Mouse (Mus musculus) neural tube, embryonic 11.5 days (tissue): Measurements from ENCODE around the gene Eif2b3. TPM values are rescaled to one million over a fixed set of nuclear protein-coding genes. Genes with fewer than 3 reads are reported as not detected.

Experiments
- ATAC-seq: fragments of 200-750 bp; cut with Nextera tagmentation; 2 replicates; pipeline ENCODE4 v1.8.0; 2017; ENCODE audit warnings: moderate number of reproducible peaks, mild to moderate bottlenecking, moderate TSS enrichment, moderate library complexity; ENCODE audit not compliant: insufficient read depth, low FRiP score, low TSS enrichment
- DNase-seq: peaks from one replicate; pipeline ENCODE4 v3.0.0-alpha.2; 2015; ENCODE audit warnings: low spot score
- H3K27ac ChIP-seq: fragments of 300-500 bp; sonication (generic); 2 replicates; pipeline ENCODE4 v1.5.1; 2014; ENCODE audit warnings: low read depth, mild to moderate bottlenecking, low read length
- H3K27me3 ChIP-seq: fragments of 300-500 bp; sonication (generic); 2 replicates; pipeline ENCODE4 v1.6.1; 2014; ENCODE audit warnings: mild to moderate bottlenecking, low read length, mixed read lengths; ENCODE audit not compliant: control insufficient read depth, insufficient read depth
- H3K36me3 ChIP-seq: fragments of 300-500 bp; sonication (generic); 2 replicates; pipeline ENCODE4 v1.6.1; 2014; ENCODE audit warnings: mild to moderate bottlenecking, low read length, moderate library complexity, mixed read lengths; ENCODE audit not compliant: control insufficient read depth, insufficient read depth
- H3K4me1 ChIP-seq: fragments of 300-500 bp; sonication (generic); 2 replicates; pipeline ENCODE4 v1.6.1; 2014; ENCODE audit warnings: low read length, mixed read lengths; ENCODE audit not compliant: control insufficient read depth, insufficient read depth
- H3K4me2 ChIP-seq: fragments of 300-500 bp; sonication (generic); 2 replicates; pipeline ENCODE4 v1.6.1; 2014; ENCODE audit warnings: low read depth, mild to moderate bottlenecking, moderate library complexity
- H3K4me3 ChIP-seq: fragments of 300-500 bp; sonication (generic); 2 replicates; pipeline ENCODE4 v1.5.1; 2014; ENCODE audit warnings: low read depth, low read length
- H3K9ac ChIP-seq: fragments of 300-500 bp; sonication (generic); 2 replicates; pipeline ENCODE4 v1.6.1; 2014; ENCODE audit warnings: mild to moderate bottlenecking, low read length
- H3K9me3 ChIP-seq: fragments of 300-500 bp; sonication (generic); 2 replicates; pipeline ENCODE4 v1.6.1; 2016; ENCODE audit warnings: low read length; ENCODE audit not compliant: control insufficient read depth
- WGBS: fragments of 180-500 bp; shearing (Covaris S2); extraction: QIAGEN DNeasy Blood & Tissue Kit; methylation state at CpG from one replicate; pipeline ENCODE4 v1.1.7; 2014; 5-methylcytosine and 5-hydroxymethylcytosine counted together
- polyA plus RNA-seq: library from polyadenylated mRNA; unstranded; fragments of >200 nt; fragmentation: Nextera tagmentation; extraction: Ambion mirVana; gene quantifications from 2 replicates; pipeline ENCODE4 v1.2.1, GENCODE M21; 2014

The Eif2b3 gene
- polyA plus RNA-seq, 1 experiment from 2014 or later: 48.1 TPM

- Histone ChIP-seq H3K27ac (no peak overlapping the region), H3K27me3 (no peaks in the 10 kb centered on the region), H3K36me3 (no peaks in the 10 kb centered on the region), H3K4me3 (no peak overlapping the region), H3K9me3 (no peaks in the 10 kb centered on the region), H3K9ac (no peak overlapping the region), H3K4me1 (peaks cover 15% of the 10 kb centered on the region), H3K4me2 (no peak overlapping the region)
- ATAC-seq (no peak), DNase-seq (no peak)
- WGBS: 76% methylated on average over 4 of the region's 4 CpGs
Observed at GRCm38 (mm10) chr4:117122209-117122608, 103.0 kb downstream of the Eif2b3 start.

GRCm38 (mm10) chr4:117123546-117124217 lies 104.5 kb downstream of the Eif2b3 start:
- Histone ChIP-seq H3K4me2 (no peak overlapping the region), H3K27me3 (no peaks in the 10 kb centered on the region), H3K36me3 (no peaks in the 10 kb centered on the region; the same call in 1 of the 2 replicates), H3K4me1 (peaks cover 16% of the 10 kb centered on the region), H3K9ac (no peak overlapping the region), H3K27ac (no peak overlapping the region), H3K9me3 (no peaks in the 10 kb centered on the region), H3K4me3 (no peak overlapping the region)
- DNase-seq (no peak), ATAC-seq (no peak)
- 91% methylated on average over 7 of the region's 9 CpGs for WGBS

GRCm38 (mm10) chr4:117124218-117124517 lies 105.0 kb downstream of the Eif2b3 start:
- Histone ChIP-seq H3K4me3 (no peak overlapping the region), H3K36me3 (peaks cover 2% of the 10 kb centered on the region), H3K4me2 (no peak overlapping the region), H3K27me3 (no peaks in the 10 kb centered on the region), H3K9me3 (no peaks in the 10 kb centered on the region), H3K4me1 (peaks cover 19% of the 10 kb centered on the region), H3K27ac (no peak overlapping the region), H3K9ac (no peak overlapping the region)
- DNase-seq (no peak), ATAC-seq (no peak)
- WGBS: 89% methylated on average over 3 of the region's 3 CpGs

GRCm38 (mm10) chr4:117124518-117125347 lies 105.5 kb downstream of the Eif2b3 start:
- no peak for ATAC-seq
- Histone ChIP-seq H3K4me2 (no peak overlapping the region), H3K27me3 (no peaks in the 10 kb centered on the region), H3K4me1 (peaks cover 17% of the 10 kb centered on the region), H3K4me3 (no peak overlapping the region), H3K27ac (peak overlapping the region; percentile 72), H3K9ac (peak overlapping the region; percentile 56; the same call in 1 of the 2 replicates), H3K9me3 (no peaks in the 10 kb centered on the region), H3K36me3 (peaks cover 3% of the 10 kb centered on the region)
- 69% methylated on average over 14 of the region's 14 CpGs for whole genome bisulfite sequencing
- DNase-seq: no peak

- Histone ChIP-seq H3K36me3 (peaks cover 3% of the 10 kb centered on the region), H3K27ac (peak within 1 kb of the TSS; percentile 72), H3K9ac (peak within 1 kb of the TSS; percentile 56), H3K9me3 (no peaks in the 10 kb centered on the region), H3K4me3 (no peak within 1 kb of the TSS), H3K4me1 (peaks cover 22% of the 10 kb centered on the region), H3K27me3 (no peaks in the 10 kb centered on the region), H3K4me2 (no peak within 1 kb of the TSS)
- 32% methylated on average over 8 of the region's 8 CpGs for WGBS
- peak; percentile 58 for DNase-seq
- ATAC-seq: peak; percentile 43; the same call in 1 of the 2 replicates
Observed at GRCm38 (mm10) chr4:117125348-117125909, 106.2 kb downstream of the Eif2b3 start, which contains the start of gene Btbd19. Gene Btbd19, minus strand, starts transcription at chr4:117125725.

- Histone ChIP-seq H3K4me2 (no peak overlapping the region), H3K36me3 (peaks cover 3% of the 10 kb centered on the region), H3K4me1 (peaks cover 27% of the 10 kb centered on the region), H3K9me3 (no peaks in the 10 kb centered on the region), H3K4me3 (no peak overlapping the region), H3K27me3 (no peaks in the 10 kb centered on the region), H3K27ac (peak overlapping the region; percentile 72), H3K9ac (peak overlapping the region; percentile 56; the same call in 1 of the 2 replicates)
- ATAC-seq (no peak), DNase-seq (peak; percentile 32)
- 45% methylated on average over 15 of the region's 15 CpGs for whole genome bisulfite sequencing
Observed at GRCm38 (mm10) chr4:117125910-117126674, 106.9 kb downstream of the Eif2b3 start.

- Histone ChIP-seq H3K4me2 (no peak within 1 kb of the TSS), H3K27ac (peak within 1 kb of the TSS; percentile 72), H3K36me3 (peaks cover 3% of the 10 kb centered on the region), H3K9me3 (no peaks in the 10 kb centered on the region), H3K9ac (peak within 1 kb of the TSS; percentile 56), H3K27me3 (no peaks in the 10 kb centered on the region), H3K4me1 (peaks cover 33% of the 10 kb centered on the region), H3K4me3 (no peak within 1 kb of the TSS)
- DNase-seq (no peak), ATAC-seq (no peak)
- WGBS: 88% methylated on average over 9 of the region's 9 CpGs
Observed at GRCm38 (mm10) chr4:117126675-117127290, 107.6 kb downstream of the Eif2b3 start, which contains the start of gene Tctex1d4. Gene Tctex1d4, plus strand, starts transcription at chr4:117126794.
